ENCODE assay signal across 8 mouse cellular contexts in genomic region chr9:31262226-31263105, GRCm38 (mm10). TPM values are rescaled to one million over a fixed set of nuclear protein-coding genes. Genes with fewer than 3 reads are reported as not detected.
DNase-seq lines count a peak whose midpoint lies in the region; ATAC-seq lines count a peak whose summit lies in the region.

No protein-coding gene starts in this region.

- no peaks in the 10 kb centered on the region for H3K36me3 ChIP-seq in stomach, embryonic 16.5 days (ENCODE audit: control insufficient read depth, insufficient read depth, low read length)

- H3K4me3 ChIP-seq in stomach, embryonic 16.5 days (replicated peaks; ENCODE audit: low read length), result no peak overlapping the region

- 0 out of 2 replicates have a peak, but pooled peaks have one; percentile 14 for ATAC-seq in stomach, embryonic 16.5 days (ENCODE audit: insufficient read depth, low FRiP score)
- no peak for ATAC-seq in CD4-positive, CD25-positive, alpha-beta regulatory T cell, adult 4 months

- H3K4me2 ChIP-seq in stomach, embryonic 16.5 days (ENCODE audit: low read depth, low read length), result no peak overlapping the region

- peaks cover 14% of the 10 kb centered on the region for H3K4me1 ChIP-seq in stomach, embryonic 16.5 days (ENCODE audit: control insufficient read depth, insufficient read depth, low read length)

- H3K27me3 ChIP-seq in stomach, embryonic 16.5 days (ENCODE audit: control insufficient read depth, insufficient read depth, low read length), result no peaks in the 10 kb centered on the region

- H3K9me3 ChIP-seq in stomach, embryonic 16.5 days (replicated peaks; ENCODE audit: control insufficient read depth, low read length), result no peaks in the 10 kb centered on the region

- 34% methylated on average over 4 of the region's 4 CpGs for WGBS in stomach, embryonic 16.5 days

- no peak overlapping the region for H3K27ac ChIP-seq in stomach, embryonic 16.5 days (ENCODE audit: low read length)

- DNase-seq in ovary, postnatal 36 days (ENCODE audit: low spot score), result peak; percentile 55
- no peak for DNase-seq in ovary, postnatal 10 days (ENCODE audit: low spot score)
- peak; percentile 36 to 46 for DNase-seq in heart, adult 9 months (ENCODE audit: low spot score in 2 of 2)
- DNase-seq in liver, result peak; percentile 41
- no peak for DNase-seq in gastrocnemius, postnatal 10 days
- no peak for DNase-seq in gastrocnemius, postnatal 4 days (ENCODE audit: low spot score in 2 of 2)

- no peak overlapping the region for H3K9ac ChIP-seq in stomach, embryonic 16.5 days (ENCODE audit: low read length)

RNA-seq across cellular contexts. Expression of gene Prdm10, which starts 17.9 kb away (rescaled TPM):
- polyA plus RNA-seq in stomach, embryonic 16.5 days (2015; fragmentation: Nextera tagmentation; extraction: Ambion mirVana), result 4.8 and 5.2 TPM in 2 replicates
- total RNA-seq in gastrocnemius, postnatal 10 days (2021), result 1 to 10 TPM; 3.4 to 5.7 TPM
- total RNA-seq in gastrocnemius, postnatal 4 days (2021), result 1 to 10 TPM; 6.5 to 6.9 TPM
- 10 to 100 TPM in 1 of 2 experiments, 1 to 10 TPM in 1; 9.6 to 10.1 TPM for polyA plus RNA-seq in CD4-positive, CD25-positive, alpha-beta regulatory T cell, adult 4 months (2017; shearing (Covaris generic))

RNA-seq across cellular contexts. Expression of gene Aplp2, which starts 50.9 kb away (rescaled TPM):
- polyA plus RNA-seq in stomach, embryonic 16.5 days (2015; fragmentation: Nextera tagmentation; extraction: Ambion mirVana), result 326 and 359 TPM in 2 replicates
- 100 to 1,000 TPM; 137 to 148 TPM for total RNA-seq in gastrocnemius, postnatal 10 days (2021)
- total RNA-seq in gastrocnemius, postnatal 4 days (2021), result 100 to 1,000 TPM; 138 to 143 TPM
- polyA plus RNA-seq in CD4-positive, CD25-positive, alpha-beta regulatory T cell, adult 4 months (2017; shearing (Covaris generic)), result 10 to 100 TPM; 82.6 to 83.2 TPM

Comparison
In these comparisons a context has a peak if more than half of its experiments do, and no peak if none do; other contexts are left out.
1. DNase-seq: peak in ovary, postnatal 36 days (single experiment), heart, adult 9 months (2 of 2) and liver (single experiment); none in ovary, postnatal 10 days (single experiment), gastrocnemius, postnatal 10 days (single experiment) and gastrocnemius, postnatal 4 days (0 of 2).